Mouse (Mus musculus) heart, postnatal 0 days (tissue): ENCODE results near the gene Gm10100. TPM values are rescaled to one million over a fixed set of nuclear protein-coding genes. Genes with fewer than 3 reads are reported as not detected.

Experiments
- ATAC-seq: fragments of 200-750 bp; cut with Nextera tagmentation; 2 replicates; pipeline ENCODE4 v1.8.0; 2017; ENCODE audit warnings: low read depth, moderate number of reproducible peaks, moderate library complexity; ENCODE audit not compliant: insufficient read depth
- DNase-seq: peaks from one replicate; pipeline ENCODE4 v3.0.0-alpha.2; 2016; ENCODE audit warnings: low spot score
- H3K27ac ChIP-seq: fragments of 300-500 bp; sonication (generic); 2 replicates; pipeline ENCODE4 v1.5.1; 2014; ENCODE audit warnings: low read depth, mild to moderate bottlenecking
- H3K27me3 ChIP-seq: fragments of 300-500 bp; sonication (generic); 2 replicates; pipeline ENCODE4 v1.6.1; 2014; ENCODE audit warnings: low read length, mixed read lengths; ENCODE audit not compliant: control insufficient read depth, insufficient read depth
- H3K36me3 ChIP-seq: fragments of 300-500 bp; sonication (generic); replicated peaks from 2 replicates; pipeline ENCODE4 v1.6.1; 2014; ENCODE audit warnings: low read length, mixed read lengths; ENCODE audit not compliant: control insufficient read depth, insufficient read depth
- H3K4me1 ChIP-seq: fragments of 300-500 bp; sonication (generic); 2 replicates; pipeline ENCODE4 v1.6.1; 2014; ENCODE audit warnings: antibody characterized with exemption; ENCODE audit not compliant: control insufficient read depth, insufficient read depth
- H3K4me2 ChIP-seq: fragments of 300-500 bp; sonication (generic); 2 replicates; pipeline ENCODE4 v1.6.1; 2014; ENCODE audit warnings: low read depth, mild to moderate bottlenecking, low read length, moderate library complexity
- H3K4me3 ChIP-seq: fragments of 300-500 bp; sonication (generic); 2 replicates; pipeline ENCODE4 v1.5.1; 2014; ENCODE audit warnings: low read depth, low read length
- H3K9ac ChIP-seq: fragments of 300-500 bp; sonication (generic); replicated peaks from 2 replicates; pipeline ENCODE4 v1.6.1; 2014; ENCODE audit warnings: low read depth, low read length, mixed read lengths
- H3K9me3 ChIP-seq: fragments of 300-500 bp; sonication (generic); replicated peaks from 2 replicates; pipeline ENCODE4 v1.6.1; 2016; ENCODE audit warnings: low read length; ENCODE audit not compliant: control insufficient read depth
- CTCF ChIP-seq: IDR thresholded peaks from 2 replicates; pipeline ENCODE4 v1.5.1; 2016; ENCODE audit warnings: antibody characterized with exemption, control low read depth, low read depth
- EP300 ChIP-seq: IDR thresholded peaks from 2 replicates; pipeline ENCODE4 v1.6.1; 2016; ENCODE audit warnings: antibody characterized with exemption, low read depth
- WGBS: fragments of 180-500 bp; shearing (Covaris S2); extraction: QIAGEN DNeasy Blood & Tissue Kit; methylation state at CpG from one replicate; pipeline ENCODE4 v1.1.7; 2014; 5-methylcytosine and 5-hydroxymethylcytosine counted together
- polyA plus RNA-seq: library from polyadenylated mRNA; unstranded; fragments of >200 nt; fragmentation: Nextera tagmentation; extraction: Ambion mirVana; gene quantifications from 2 replicates; pipeline ENCODE4 v1.2.1, GENCODE M21; 2015
- total RNA-seq: library from RNA; depleted of rRNA; stranded (reverse); fragments of >200 nt; gene quantifications from 2 replicates; pipeline ENCODE4 v1.2.3, GENCODE M21; 2014; ENCODE audit warnings: low replicate concordance; rRNA removed

The Gm10100 gene
- total RNA-seq: not detected in 2 replicates
- not detected in 2 replicates for polyA plus RNA-seq

DNA sequence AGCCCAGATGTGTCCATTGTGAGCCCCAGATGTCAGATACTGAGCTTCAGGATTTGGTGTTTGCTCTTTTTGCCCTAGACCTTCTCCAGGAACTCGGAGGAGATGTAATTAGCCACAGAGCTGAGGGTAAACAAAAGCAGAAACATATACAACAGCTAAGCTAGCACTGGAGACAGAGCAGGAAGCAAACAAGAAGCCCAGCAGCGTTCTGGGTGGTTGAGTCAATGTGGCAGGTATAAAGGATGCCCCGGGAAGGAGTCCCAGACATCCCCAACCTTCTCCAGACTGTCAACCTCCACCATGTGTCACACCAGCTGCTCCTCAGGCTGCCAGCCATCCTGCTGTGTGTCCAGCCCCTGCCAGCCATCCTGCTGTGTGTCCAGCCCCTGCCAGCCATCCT is at the start of gene Gm10100:
Gm10100 (plus strand) TSS at position 301 of the 400 bp plus-strand sequence.
- Histone ChIP-seq H3K9me3 (no peaks in the 10 kb centered on the region), H3K4me3 (no peak within 1 kb of the TSS), H3K4me2 (no peak within 1 kb of the TSS), H3K9ac (no peak within 1 kb of the TSS), H3K4me1 (no peaks in the 10 kb centered on the region), H3K27ac (no peak within 1 kb of the TSS), H3K27me3 (no peaks in the 10 kb centered on the region), H3K36me3 (no peaks in the 10 kb centered on the region)
- WGBS: 30% methylated on average over 3 of the region's 3 CpGs
- ATAC-seq (no peak), DNase-seq (no peak)
- TF ChIP-seq CTCF (no peak), EP300 (no peak)

DNA sequence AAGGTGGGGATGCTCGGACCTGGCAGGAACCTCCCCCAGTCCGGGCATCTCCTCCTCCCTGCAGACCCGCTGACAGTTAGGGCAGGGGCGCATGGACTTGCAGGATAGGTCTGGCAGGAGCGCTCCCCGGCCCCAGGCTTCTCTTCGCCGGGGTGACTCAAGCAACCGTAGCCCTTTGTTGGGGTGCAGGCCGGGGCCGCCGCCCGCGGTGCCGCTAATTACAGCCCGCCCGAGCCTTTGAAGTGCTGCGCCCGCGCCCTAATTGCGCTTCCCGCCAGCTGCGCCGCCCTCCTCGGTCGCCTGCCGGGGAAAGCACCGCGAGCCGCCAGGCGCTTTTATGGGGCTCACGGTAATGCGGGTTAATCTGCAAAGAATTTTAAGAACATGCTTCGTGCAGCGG is 48.7 kb upstream of the Gm10100 start:
- no peak overlapping the region for H3K9ac ChIP-seq
- DNase-seq (no peak), ATAC-seq (no peak)
- H3K9me3 ChIP-seq: no peaks in the 10 kb centered on the region
- peaks cover 36% of the 10 kb centered on the region for H3K27me3 ChIP-seq
- H3K4me3 ChIP-seq: peak overlapping the region; percentile 18
- H3K27ac ChIP-seq: no peak overlapping the region
- TF ChIP-seq EP300: no peak
- TF ChIP-seq CTCF: no peak
- 0% methylated on average over 28 of the region's 35 CpGs for WGBS
- no peaks in the 10 kb centered on the region for H3K4me1 ChIP-seq
- H3K36me3 ChIP-seq: no peaks in the 10 kb centered on the region
- H3K4me2 ChIP-seq: peak overlapping the region; percentile 39; the same call in 1 of the 2 replicates

DNA sequence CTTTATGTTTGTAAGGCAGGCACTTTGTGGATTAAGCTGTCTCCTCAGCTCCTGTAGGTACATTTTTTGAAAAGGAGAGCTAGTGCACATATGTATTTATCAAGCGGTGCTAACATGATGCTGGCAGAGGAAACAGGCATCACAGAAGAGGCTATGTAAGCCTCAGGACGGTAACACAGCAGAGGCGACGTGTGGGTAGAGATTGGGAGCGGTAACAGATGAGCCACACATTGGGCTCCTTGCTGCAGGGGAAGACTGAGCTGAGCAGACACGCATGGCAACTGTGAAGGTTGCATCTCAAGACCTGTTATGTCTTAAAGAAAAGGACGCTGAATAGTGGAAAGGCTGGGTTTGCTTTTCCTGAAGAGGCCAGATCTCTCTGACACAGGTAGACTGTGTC is 43.3 kb upstream of the Gm10100 start:
- no peaks in the 10 kb centered on the region for H3K9me3 ChIP-seq
- 0 out of 2 replicates have a peak, but pooled peaks cover 4% of the 10 kb centered on the region for H3K4me1 ChIP-seq
- no peak for ATAC-seq
- WGBS: 59% methylated on average over 7 of the region's 7 CpGs
- no peak overlapping the region for H3K4me3 ChIP-seq
- peaks cover 54% of the 10 kb centered on the region for H3K27me3 ChIP-seq
- no peaks in the 10 kb centered on the region for H3K36me3 ChIP-seq
- H3K4me2 ChIP-seq: no peak overlapping the region
- no peak for DNase-seq
- H3K27ac ChIP-seq: no peak overlapping the region
- H3K9ac ChIP-seq: no peak overlapping the region
- no peak for TF ChIP-seq EP300
- TF ChIP-seq CTCF: no peak

DNA sequence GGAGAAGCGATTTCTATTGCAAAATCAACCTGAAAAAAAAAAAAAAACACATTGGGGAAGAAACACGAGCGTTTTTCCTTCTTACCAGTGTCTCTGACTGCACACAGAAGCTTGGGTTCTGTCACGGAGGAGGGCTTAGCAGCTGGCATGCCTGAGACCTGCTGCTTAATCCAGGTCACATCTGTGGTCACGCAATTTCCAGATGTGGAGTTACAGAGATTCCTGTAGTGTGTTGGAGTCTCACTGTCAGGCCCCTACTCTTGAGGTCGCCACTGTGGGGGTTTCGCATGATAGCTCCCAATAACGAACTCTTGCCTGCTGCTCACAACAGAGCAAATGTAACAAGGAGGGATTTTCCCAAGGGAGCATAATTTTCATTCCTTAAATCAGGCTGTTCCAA is 42.1 kb upstream of the Gm10100 start:
- DNase-seq: no peak
- H3K27me3 ChIP-seq: peaks cover 55% of the 10 kb centered on the region
- 31% methylated on average over 8 of the region's 8 CpGs for WGBS
- H3K27ac ChIP-seq: no peak overlapping the region
- H3K4me2 ChIP-seq: no peak overlapping the region
- ATAC-seq: no peak
- no peaks in the 10 kb centered on the region for H3K9me3 ChIP-seq
- no peaks in the 10 kb centered on the region for H3K36me3 ChIP-seq
- no peak overlapping the region for H3K9ac ChIP-seq
- H3K4me3 ChIP-seq: no peak overlapping the region
- 0 out of 2 replicates have a peak, but pooled peaks cover 4% of the 10 kb centered on the region for H3K4me1 ChIP-seq
- no peak for TF ChIP-seq EP300
- no peak for TF ChIP-seq CTCF

DNA sequence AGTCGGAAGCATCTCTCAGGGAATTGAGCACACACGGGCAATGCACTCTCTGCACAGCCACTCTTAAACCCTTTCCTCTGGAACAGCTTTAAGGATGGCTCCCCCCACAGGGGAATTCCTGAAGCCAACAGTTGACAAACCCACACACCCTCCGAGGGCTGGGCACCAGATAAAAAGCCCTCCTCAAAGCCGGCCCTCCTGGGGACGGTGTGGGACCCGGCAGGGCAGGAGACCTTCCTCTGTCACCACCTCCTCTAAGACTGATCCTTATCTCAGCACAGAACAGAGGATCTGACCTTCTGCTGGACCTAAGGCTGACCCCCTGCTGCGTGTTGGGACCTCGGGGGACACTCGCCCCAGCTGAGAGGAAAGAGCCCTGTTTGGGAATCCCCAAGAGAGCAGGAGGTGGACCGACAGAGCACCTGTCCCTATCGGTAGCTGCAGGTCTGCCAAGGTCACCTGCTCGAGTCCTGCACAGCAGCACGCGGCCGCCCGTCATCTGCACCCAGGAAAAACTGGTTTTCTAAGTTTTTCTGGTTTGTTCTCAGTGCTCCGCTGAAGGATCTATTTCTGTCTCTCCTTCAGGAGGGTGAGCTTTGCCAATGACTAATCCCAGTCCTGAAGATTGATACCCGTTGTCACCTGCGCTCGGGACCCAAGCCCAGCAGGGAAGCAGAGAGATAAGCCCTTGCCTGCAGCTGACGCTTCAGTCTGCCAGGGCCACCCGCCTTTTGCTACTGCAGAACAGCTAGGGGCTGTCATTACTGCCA is 40.2 kb upstream of the Gm10100 start, which contains the start of gene Tspear:
Tspear (plus strand) TSS at position 675 of the 770 bp plus-strand sequence.
- peak within 1 kb of the TSS; percentile 29; the same call in 1 of the 2 replicates for H3K4me2 ChIP-seq
- 0 out of 2 replicates have a peak, but pooled peaks have one; percentile 14 for ATAC-seq
- no peaks in the 10 kb centered on the region for H3K36me3 ChIP-seq
- no peak within 1 kb of the TSS for H3K9ac ChIP-seq
- peaks cover 56% of the 10 kb centered on the region for H3K27me3 ChIP-seq
- no peak for DNase-seq
- H3K4me1 ChIP-seq: 0 out of 2 replicates have a peak, but pooled peaks cover 4% of the 10 kb centered on the region
- 2% methylated on average over 22 of the region's 22 CpGs for WGBS
- H3K4me3 ChIP-seq: 0 out of 2 replicates have a peak within 1 kb of the TSS, but pooled peaks have one; percentile 5
- TF ChIP-seq CTCF (no peak), EP300 (no peak)
- H3K9me3 ChIP-seq: no peaks in the 10 kb centered on the region
- H3K27ac ChIP-seq: no peak within 1 kb of the TSS
